Comparison of ENCODE assay signal across 39 mouse cellular contexts in the genomic region with DNA sequence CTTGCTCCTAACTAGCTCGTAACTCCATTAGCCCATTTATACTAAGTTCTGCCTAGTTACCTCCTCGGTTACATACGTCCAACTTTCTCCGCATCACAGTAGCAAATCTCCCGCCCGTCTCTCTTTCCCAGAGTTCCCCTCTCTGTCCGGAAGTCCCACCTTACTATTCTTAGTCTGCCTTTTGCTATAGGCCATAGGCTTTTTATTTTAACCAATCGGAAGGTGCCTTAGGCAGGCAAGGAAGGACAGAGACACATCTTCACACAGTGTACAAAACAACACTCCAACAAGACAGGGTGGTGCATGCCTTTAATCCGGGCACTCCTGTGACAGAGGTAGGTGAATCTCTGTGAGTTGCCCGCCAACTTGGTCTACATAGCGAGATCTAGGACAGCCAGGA. TPM values are rescaled to one million over a fixed set of nuclear protein-coding genes. Genes with fewer than 3 reads are reported as not detected.
DNase-seq lines count a peak whose midpoint lies in the region; ATAC-seq and TF ChIP-seq lines count a peak whose summit lies in the region.
"Had no signal": no experiment of that assay in that cellular context is flagged by ENCODE, and none has a peak within 500 bp of the region (broad histone marks: within the 10 kb centered on the region; RNA-seq: fewer than 3 reads in every experiment).

TSS of gene Gm12569 (plus strand) at position 166 of the 400 bp plus-strand sequence.

- H3K4me3 ChIP-seq in CH12.LX (replicated peaks in 1 of 3; ENCODE audit: low read depth in 2 of 3, low read length in 2 of 3, poor library complexity in 1 of 3), result peak within 1 kb of the TSS; percentile 58 to 92 (median 65)
- H3K4me3 ChIP-seq: embryonic facial prominence, embryonic 15.5 days; forebrain, embryonic 12.5 days; heart, embryonic 10.5 days; heart, embryonic 15.5 days had no signal

- ATAC-seq in inflammation-experienced regulatory T-cells, adult 6 months, result no peak
- ATAC-seq: activated CD4-positive, CD25-positive, alpha-beta regulatory T cell, adult 4 months; hindbrain, embryonic 16.5 days; intestine, embryonic 16.5 days; Patski had no signal

- TF ChIP-seq CTCF in CH12.LX (conservative IDR thresholded peaks at IDR 0.05 in 1 of 2, IDR thresholded peaks at IDR 0.05 in 1 of 2; ENCODE audit: low read depth in 2 of 2, low read length in 2 of 2), result no peak

- H3K9ac ChIP-seq in CH12.LX (ENCODE audit: insufficient read depth, low read depth), result peak within 1 kb of the TSS; percentile 66
- H3K9ac ChIP-seq: embryonic facial prominence, embryonic 15.5 days; forebrain, embryonic 12.5 days; heart, embryonic 15.5 days; liver, embryonic 14.5 days had no signal

- no peaks in the 10 kb centered on the region for H3K9me3 ChIP-seq in CH12.LX (replicated peaks; ENCODE audit: low read length)
- H3K9me3 ChIP-seq: embryonic facial prominence, embryonic 15.5 days; forebrain, embryonic 12.5 days; heart, embryonic 10.5 days; heart, embryonic 15.5 days had no signal

- no peak for TF ChIP-seq EP300 in CH12.LX (IDR thresholded peaks at IDR 0.05; ENCODE audit: low read length)

- H3K4me2 ChIP-seq in CH12.LX (ENCODE audit: insufficient read depth, low read depth, poor library complexity, severe bottlenecking), result peak within 1 kb of the TSS; percentile 75
- H3K4me2 ChIP-seq: embryonic facial prominence, embryonic 15.5 days; forebrain, embryonic 12.5 days; heart, embryonic 15.5 days had no signal

- peaks cover 2 to 23% of the 10 kb centered on the region in 2 experiments; a peak in 3 of 4 replicates for H3K4me1 ChIP-seq in CH12.LX (ENCODE audit: control insufficient read depth in 1 of 2, insufficient read depth in 2 of 2)
- H3K4me1 ChIP-seq: embryonic facial prominence, embryonic 15.5 days; forebrain, embryonic 12.5 days; heart, embryonic 10.5 days; heart, embryonic 15.5 days had no signal

- in situ Hi-C loops in CH12.LX (cut with MboI; ENCODE audit: low pct_ligation_motif_present, low pct_unique_long_range_greater_than_20kb, low sequenced_read_pairs), result no loop called here

- peaks cover 15% of the 10 kb centered on the region for H3K27me3 ChIP-seq in CH12.LX (replicated peaks)
- H3K27me3 ChIP-seq: embryonic facial prominence, embryonic 15.5 days; forebrain, embryonic 12.5 days; heart, embryonic 15.5 days; Patski had no signal

- no peak for TF ChIP-seq RAD21 in CH12.LX (IDR thresholded peaks at IDR 0.05; ENCODE audit: low read depth, low read length)

- H3K36me3 ChIP-seq in CH12.LX (replicated peaks in 1 of 2; ENCODE audit: control insufficient read depth in 1 of 2, insufficient read depth in 1 of 2, low read length in 1 of 2), result peaks cover 4 to 25% of the 10 kb centered on the region in 2 experiments
- H3K36me3 ChIP-seq: embryonic facial prominence, embryonic 15.5 days; forebrain, embryonic 12.5 days; heart, embryonic 10.5 days; heart, embryonic 15.5 days had no signal

- TF ChIP-seq POLR2A in CH12.LX (IDR thresholded peaks at IDR 0.05; ENCODE audit: low read depth, low read length), result peak; percentile 91

- H3K79me2 ChIP-seq in CH12.LX (replicated peaks; ENCODE audit: control insufficient read depth, extremely low read depth, insufficient read depth, poor library complexity, severe bottlenecking), result peaks cover 3% of the 10 kb centered on the region; the same call in 1 of the 2 replicates

- dilution Hi-C loops in CH12.LX (cut with MboI; ENCODE audit: extremely low pct_ligation_motif_present, extremely low pct_unique_long_range_greater_than_20kb, low sequenced_read_pairs), result no loop called here

- peak; percentile 30 for DNase-seq in 3134 (ENCODE audit: extremely low read depth, insufficient read length, low spot score)
- DNase-seq in CH12.LX (ENCODE audit: extremely low read depth), result peak; percentile 86
- peak; percentile 83 for DNase-seq in MN1 (ENCODE audit: low spot score)
- peak; percentile 51 for DNase-seq in testis, postnatal 14 days (ENCODE audit: low spot score)
- no peak for DNase-seq in adrenal gland, adult 8-10 months
- DNase-seq in liver, result no peak
- DNase-seq: adrenal gland, adult 2 months; cerebellum, adult 2 months; cerebellum, postnatal 14 days; gastrocnemius, postnatal 10 days; kidney, adult 9 months; kidney, postnatal 10 days; lung, adult 2 months; lung, postnatal 14 days; midbrain, embryonic 14.5 days; thymus, adult 18-20 months; thymus, postnatal 25 days had no signal

- 0 out of 2 replicates have a peak within 1 kb of the TSS, but pooled peaks have one; percentile 5 for H3K27ac ChIP-seq in CH12.LX (ENCODE audit: insufficient read depth, low read depth)
- H3K27ac ChIP-seq: embryonic facial prominence, embryonic 15.5 days; forebrain, embryonic 12.5 days; heart, embryonic 10.5 days; heart, embryonic 15.5 days; liver, embryonic 14.5 days had no signal

TF ChIP-seq in CH12.LX, 34 proteins besides CTCF, POLR2A, EP300 and RAD21:
- peak; percentile 94 for TF ChIP-seq E2F4 (IDR thresholded peaks at IDR 0.05; ENCODE audit: insufficient replicate concordance, low read depth, low read length)
- peak; percentile 84 for TF ChIP-seq ELF1 (IDR thresholded peaks at IDR 0.05; ENCODE audit: low read depth, low read length)
- TF ChIP-seq NELFE (IDR thresholded peaks at IDR 0.05; ENCODE audit: low read depth, low read length), result peak; percentile 93
- no peak for TF ChIP-seq PAX5 (IDR thresholded peaks at IDR 0.05; ENCODE audit: low read length)
- no peak for TF ChIP-seq MYC (IDR thresholded peaks at IDR 0.05; ENCODE audit: low read depth, low read length)
- peak; percentile 75; the same call in 1 of the 2 replicates for TF ChIP-seq KAT2A (IDR thresholded peaks at IDR 0.05; ENCODE audit: insufficient replicate concordance, low read length)
- TF ChIP-seq POLR2AphosphoS2 (IDR thresholded peaks at IDR 0.05; ENCODE audit: low read depth, low read length), result peak; percentile 85; the same call in 1 of the 2 replicates
- peak; percentile 91 for TF ChIP-seq TBP (conservative IDR thresholded peaks at IDR 0.05; ENCODE audit: low read depth, low read length)
- TF ChIP-seq GABPA (IDR thresholded peaks at IDR 0.05; ENCODE audit: insufficient replicate concordance, low read depth, low read length), result no peak
- no peak for TF ChIP-seq IRF4 (IDR thresholded peaks at IDR 0.05; ENCODE audit: low read depth, low read length)
- no peak for TF ChIP-seq USF2 (conservative IDR thresholded peaks at IDR 0.05; ENCODE audit: low read depth, low read length)
- TF ChIP-seq SIN3A (IDR thresholded peaks at IDR 0.05; ENCODE audit: low read length), result peak; percentile 94
- no peak for TF ChIP-seq USF1 (IDR thresholded peaks at IDR 0.05; ENCODE audit: low read depth, low read length)
- TF ChIP-seq MXI1 (IDR thresholded peaks at IDR 0.05; ENCODE audit: low read depth, low read length), result peak; percentile 71
- TF ChIP-seq JUND (conservative IDR thresholded peaks at IDR 0.05; ENCODE audit: low read depth, low read length), result no peak
- no peak for TF ChIP-seq ZKSCAN1 (IDR thresholded peaks at IDR 0.05; ENCODE audit: borderline replicate concordance, low read depth, low read length)
- TF ChIP-seq HCFC1 (IDR thresholded peaks at IDR 0.05; ENCODE audit: low read depth, low read length), result peak; percentile 79
- TF ChIP-seq UBTF (IDR thresholded peaks at IDR 0.05; ENCODE audit: low read depth, low read length), result no peak
- TF ChIP-seq MEF2A (IDR thresholded peaks at IDR 0.05; ENCODE audit: borderline replicate concordance, low read depth, low read length), result peak; percentile 20; the same call in 1 of the 2 replicates
- no peak for TF ChIP-seq ETS1 (conservative IDR thresholded peaks at IDR 0.05; ENCODE audit: low read depth, low read length)
- no peak for TF ChIP-seq MAZ (IDR thresholded peaks at IDR 0.05; ENCODE audit: low read depth, low read length)
- TF ChIP-seq ZNF384 (IDR thresholded peaks at IDR 0.05; ENCODE audit: low read depth, low read length), result no peak
- TF ChIP-seq BHLHE40 (IDR thresholded peaks at IDR 0.05; ENCODE audit: low read depth, low read length), result no peak
- TF ChIP-seq ZC3H11A (IDR thresholded peaks at IDR 0.05; ENCODE audit: low read depth, low read length), result no peak
- no peak for TF ChIP-seq RCOR1 (conservative IDR thresholded peaks at IDR 0.05; ENCODE audit: low read depth, low read length)
- TF ChIP-seq CHD2 (IDR thresholded peaks at IDR 0.05; ENCODE audit: low read length), result peak; percentile 33; the same call in 1 of the 2 replicates
- no peak for TF ChIP-seq NRF1 (IDR thresholded peaks at IDR 0.05; ENCODE audit: low read depth, low read length)
- peak; percentile 45; the same call in 1 of the 2 replicates for TF ChIP-seq MAX (IDR thresholded peaks at IDR 0.05; ENCODE audit: low read length)
- TF ChIP-seq TCF12 (IDR thresholded peaks at IDR 0.05; ENCODE audit: low read depth, low read length), result peak; percentile 83
- TF ChIP-seq MAFK (IDR thresholded peaks at IDR 0.05; ENCODE audit: insufficient replicate concordance, low read length), result no peak
- TF ChIP-seq SMC3 (IDR thresholded peaks at IDR 0.05; ENCODE audit: low read depth, low read length), result no peak
- no peak for TF ChIP-seq CHD1 (IDR thresholded peaks at IDR 0.05; ENCODE audit: low read depth, low read length)
- TF ChIP-seq JUN (IDR thresholded peaks at IDR 0.05; ENCODE audit: insufficient read depth, low read depth, low read length), result no peak
- peak; percentile 81 for TF ChIP-seq ZMIZ1 (IDR thresholded peaks at IDR 0.05; ENCODE audit: low read depth, low read length)

RNA-seq across cellular contexts. Expression of gene Gm12569, which starts in this region (rescaled TPM):
- total RNA-seq in CH12.LX (2012; rRNA removed) (5.9 and 6.5 TPM in 2 replicates), CH12.LX (2014; rRNA removed) (2.1 and 2.9 TPM in 2 replicates)
- 2.0 and 2.6 TPM in 2 replicates for polyA plus RNA-seq in CH12.LX (2012; ENCODE audit: insufficient read length, low read depth)
- total RNA-seq in adrenal gland, adult 8-10 months (2022), result not detected
- polyA plus RNA-seq in inflammation-experienced regulatory T-cells, adult 6 months (2017; shearing (Covaris generic)), result not detected
- total RNA-seq: adrenal gland, adult 2 months; adrenal gland, postnatal 4 days; gastrocnemius, postnatal 10 days; heart, postnatal 25 days; left cerebral cortex, adult 18-20 months; left cerebral cortex, postnatal 25 days; monocyte, adult 5-6 weeks had no signal
- polyA plus RNA-seq: activated CD4-positive, CD25-positive, alpha-beta regulatory T cell, adult 4 months; adrenal gland, adult 2 months; cerebellum, adult 2 months; cortical plate, adult 2 months; embryonic facial prominence, embryonic 15.5 days; forebrain, embryonic 12.5 days; heart, embryonic 10.5 days; heart, embryonic 15.5 days; hindbrain, embryonic 11.5 days; hindbrain, embryonic 16.5 days; intestine, embryonic 16.5 days; large intestine, adult 2 months; limb, embryonic 14.5 days; liver, embryonic 14.5 days; lung, adult 2 months; midbrain, embryonic 14.5 days; neural tube, embryonic 14.5 days; Patski; small intestine, adult 2 months; stomach, embryonic 14.5 days had no signal

Comparison
In these comparisons a context has a peak if more than half of its experiments do, and no peak if none do; other contexts are left out.
1. DNase-seq: peak in 3134 (single experiment), CH12.LX (single experiment), MN1 (single experiment) and testis, postnatal 14 days (single experiment); none in adrenal gland, adult 8-10 months (single experiment) and liver (single experiment).